Mouse (Mus musculus) thymus, adult 2 months (tissue): ENCODE data around the gene Tagln2. TPM values are rescaled to one million over a fixed set of nuclear protein-coding genes. Genes with fewer than 3 reads are reported as not detected.
A peak's percentile ranks its signal among the peaks of the same experiment; 100 is the strongest.

Experiments
- DNase-seq: peaks from one replicate; pipeline ENCODE4 v3.0.0; 2021
- H3K27ac ChIP-seq: fragments of 200-500 bp; 2 replicates; pipeline ENCODE4 v1.5.1; 2012; ENCODE audit warnings: low read length, control low read depth; ENCODE audit not compliant: control insufficient read depth, insufficient read depth
- H3K27me3 ChIP-seq: fragments of 200-500 bp; 2 replicates; pipeline ENCODE4 v1.6.1; 2012; ENCODE audit warnings: mild to moderate bottlenecking, low read length, moderate library complexity, mixed read lengths; ENCODE audit not compliant: control insufficient read depth, insufficient read depth
- H3K36me3 ChIP-seq: fragments of 200-500 bp; 2 replicates; pipeline ENCODE4 v1.6.1; 2012; ENCODE audit warnings: mild to moderate bottlenecking, low read length, moderate library complexity; ENCODE audit not compliant: control insufficient read depth, insufficient read depth
- H3K4me1 ChIP-seq: fragments of 200-500 bp; replicated peaks from 2 replicates; pipeline ENCODE4 v1.6.1; 2012; ENCODE audit warnings: low read length; ENCODE audit not compliant: control insufficient read depth, insufficient read depth
- H3K4me3 ChIP-seq: fragments of 200-500 bp; 2 replicates; pipeline ENCODE4 v1.5.1; 2012; ENCODE audit warnings: mild to moderate bottlenecking, low read length, control low read depth, moderate library complexity; ENCODE audit not compliant: control insufficient read depth, insufficient read depth
- CTCF ChIP-seq: fragments of 200-500 bp; IDR thresholded peaks from 2 replicates; pipeline ENCODE4 v1.5.1; 2012; ENCODE audit warnings: mild to moderate bottlenecking, control low read depth, low read length, moderate library complexity, borderline replicate concordance; ENCODE audit not compliant: control insufficient read depth, poor library complexity, insufficient read depth; ENCODE audit errors: extremely low read depth
- POLR2A ChIP-seq: fragments of 200-500 bp; IDR thresholded peaks from 2 replicates; pipeline ENCODE4 v1.6.1; 2012; ENCODE audit warnings: mild to moderate bottlenecking, low read length, control low read depth, moderate library complexity; ENCODE audit not compliant: control insufficient read depth, poor library complexity, insufficient read depth; ENCODE audit errors: extremely low read depth
- WGBS: fragments of 180-500 bp; shearing (Covaris S2); methylation state at CpG from one replicate; pipeline ENCODE4 v1.1.7; 2018; 5-methylcytosine and 5-hydroxymethylcytosine counted together
- polyA plus RNA-seq: library from polyadenylated mRNA; depleted of rRNA; stranded (reverse); fragments of >200 nt; gene quantifications from 2 replicates; pipeline ENCODE4 v1.2.3, GENCODE M21; 2012

The Tagln2 gene
- polyA plus RNA-seq, 1 experiment: 178 TPM

DNA sequence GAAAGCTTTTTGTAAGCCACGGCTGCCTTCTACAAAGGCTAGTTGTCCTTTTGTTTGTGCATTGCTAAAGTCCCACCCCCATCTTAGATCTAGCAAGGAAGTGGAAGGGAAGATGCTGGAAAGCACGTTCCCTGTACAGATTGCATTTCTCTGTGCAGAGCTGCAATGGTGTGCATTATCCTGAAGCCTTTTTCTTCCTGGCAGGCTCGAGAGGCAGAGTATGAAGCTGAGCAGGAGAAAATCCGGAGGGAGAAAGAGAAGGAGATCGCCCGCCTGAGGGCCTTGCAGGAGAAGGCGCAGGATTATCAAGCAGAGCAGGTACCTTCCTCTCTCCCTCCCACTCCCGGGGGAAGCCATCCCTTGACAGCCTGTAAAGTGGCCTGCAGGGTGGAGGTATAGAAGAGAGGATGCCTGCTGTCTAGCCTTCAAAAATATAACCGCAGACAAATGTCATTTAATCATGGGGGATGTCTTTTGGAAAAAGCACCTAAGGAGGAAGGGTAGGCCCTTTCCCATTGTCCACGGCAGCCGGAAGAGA is 40.5 kb downstream of the Tagln2 start:
- no peak overlapping the region for H3K4me3 ChIP-seq
- no peaks in the 10 kb centered on the region for H3K36me3 ChIP-seq
- no peak for DNase-seq
- no peaks in the 10 kb centered on the region for H3K27me3 ChIP-seq
- H3K27ac ChIP-seq: no peak overlapping the region
- H3K4me1 ChIP-seq: no peaks in the 10 kb centered on the region
- no peak for TF ChIP-seq CTCF
- TF ChIP-seq POLR2A: no peak
- WGBS: 87% methylated on average over 11 of the region's 11 CpGs

DNA sequence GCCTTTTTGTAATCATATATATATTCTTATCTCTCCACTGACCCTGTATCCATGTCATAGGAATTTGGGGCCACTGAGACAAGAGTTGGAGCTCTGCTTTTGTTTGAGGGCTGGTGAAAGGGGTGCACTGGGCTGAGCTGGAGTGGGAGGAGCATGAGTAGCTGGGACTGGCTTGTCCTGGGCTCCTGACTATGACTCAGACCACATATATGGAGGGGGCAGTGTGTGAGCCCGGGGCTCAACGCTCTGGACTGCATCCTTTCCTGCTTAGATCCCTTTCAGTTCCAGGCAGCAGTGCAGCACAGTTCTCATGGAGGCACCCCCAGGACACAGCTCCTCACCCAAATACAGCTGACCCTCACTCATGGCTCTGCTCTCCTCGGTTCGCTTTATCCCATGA is 46.2 kb downstream of the Tagln2 start:
- Histone ChIP-seq H3K36me3 (no peaks in the 10 kb centered on the region), H3K27ac (no peak overlapping the region), H3K4me3 (no peak overlapping the region), H3K4me1 (peaks cover 24% of the 10 kb centered on the region), H3K27me3 (no peaks in the 10 kb centered on the region)
- WGBS: 94% methylated on average over 4 of the region's 4 CpGs
- DNase-seq: no peak
- TF ChIP-seq POLR2A (no peak), CTCF (no peak)

DNA sequence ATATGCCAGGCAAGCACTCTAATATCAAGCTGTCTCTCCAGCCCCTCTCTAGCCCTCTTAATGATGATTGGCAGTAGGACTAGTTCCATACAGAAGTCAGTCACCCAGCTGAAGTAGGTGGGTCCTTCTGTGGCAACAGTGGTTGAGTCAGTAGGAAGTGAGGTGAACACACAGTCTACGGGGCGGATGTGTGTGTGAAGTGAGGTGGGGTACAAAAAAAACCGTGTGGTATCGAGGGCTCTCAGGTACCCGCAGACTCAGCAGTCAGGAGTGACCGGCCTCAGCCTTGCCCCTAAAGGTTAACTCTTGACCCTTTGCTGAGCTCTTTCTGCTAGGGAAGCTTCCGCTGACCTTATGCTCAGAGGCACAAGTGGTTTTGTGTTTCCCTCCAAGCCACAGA is 48.7 kb downstream of the Tagln2 start:
- peak; percentile 50 for DNase-seq
- Histone ChIP-seq H3K27ac (peak overlapping the region; percentile 61; the same call in 1 of the 2 replicates), H3K27me3 (no peaks in the 10 kb centered on the region), H3K4me1 (peaks cover 24% of the 10 kb centered on the region), H3K36me3 (no peaks in the 10 kb centered on the region), H3K4me3 (peak overlapping the region; percentile 44)
- WGBS: 2% methylated on average over 7 of the region's 7 CpGs
- TF ChIP-seq CTCF (no peak), POLR2A (no peak)

DNA sequence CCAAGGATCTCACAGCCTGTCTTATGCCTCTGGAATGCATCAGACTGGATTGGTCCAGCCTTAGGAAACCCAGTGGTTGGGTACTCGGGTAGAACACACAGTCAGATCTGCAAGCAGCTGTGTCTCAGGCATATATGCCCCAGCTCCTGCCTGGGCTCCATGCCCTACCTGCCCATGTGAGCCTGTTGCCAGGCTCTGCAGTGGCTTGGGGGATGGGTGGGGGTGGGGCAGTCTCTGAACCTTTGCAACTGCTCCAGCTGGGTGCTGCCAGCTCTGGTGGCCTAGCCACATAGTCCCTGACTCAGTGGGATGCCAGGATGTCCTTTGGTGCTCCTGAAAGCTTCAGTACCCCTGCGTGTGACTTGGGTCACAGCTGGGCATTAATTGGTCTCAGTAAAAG is 49.5 kb downstream of the Tagln2 start:
- Histone ChIP-seq H3K27ac (no peak overlapping the region), H3K4me3 (no peak overlapping the region), H3K27me3 (no peaks in the 10 kb centered on the region), H3K4me1 (peaks cover 24% of the 10 kb centered on the region), H3K36me3 (no peaks in the 10 kb centered on the region)
- TF ChIP-seq POLR2A (no peak), CTCF (no peak)
- DNase-seq: no peak
- WGBS: 6% methylated on average over 2 of the region's 2 CpGs

DNA sequence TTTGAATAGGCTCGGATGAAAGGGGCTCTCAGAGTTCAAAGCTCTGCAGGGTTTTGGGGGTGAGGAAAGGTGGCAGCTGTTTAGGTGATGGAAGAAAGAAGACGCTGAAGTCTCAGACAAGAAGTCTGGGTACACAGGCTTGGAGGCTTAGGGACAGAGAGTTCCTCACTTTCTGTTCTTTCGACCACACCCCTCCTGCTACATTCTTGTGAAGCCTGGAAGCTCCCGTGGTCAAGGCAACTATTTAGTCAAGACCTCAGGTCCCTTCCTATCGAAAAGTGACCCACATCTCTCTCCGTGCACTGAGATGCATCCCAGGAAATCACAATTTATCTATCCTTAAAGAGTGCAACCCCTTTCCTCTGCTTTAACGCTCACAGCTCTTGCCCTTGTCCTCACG is 49.9 kb downstream of the Tagln2 start:
- DNase-seq: no peak
- TF ChIP-seq CTCF (no peak), POLR2A (no peak)
- 4% methylated on average over 8 of the region's 8 CpGs for WGBS
- peaks cover 24% of the 10 kb centered on the region for H3K4me1 ChIP-seq
- H3K27me3 ChIP-seq: no peaks in the 10 kb centered on the region
- H3K36me3 ChIP-seq: no peaks in the 10 kb centered on the region
- H3K27ac ChIP-seq: no peak overlapping the region
- H3K4me3 ChIP-seq: peak overlapping the region; percentile 52

DNA sequence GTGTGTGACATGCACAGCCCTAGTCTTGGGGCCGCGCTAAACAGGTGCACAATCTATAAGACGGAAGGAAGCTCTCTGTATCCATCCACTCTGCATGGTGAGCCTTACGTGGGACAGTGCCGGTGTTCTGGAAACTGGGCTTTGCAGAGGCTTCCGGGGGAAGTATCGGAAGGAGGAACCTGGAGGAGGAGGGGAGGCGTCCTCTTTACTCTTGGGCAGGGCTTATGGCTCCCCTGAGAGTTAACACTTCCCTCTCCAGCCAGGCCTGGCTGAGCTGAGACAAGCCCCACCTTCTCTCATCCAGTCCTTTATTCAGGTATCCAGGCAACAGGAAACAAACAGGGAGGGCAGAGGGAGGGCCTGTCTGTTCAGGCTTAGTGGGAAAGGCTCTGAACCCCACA is 50.7 kb downstream of the Tagln2 start:
- Histone ChIP-seq H3K4me1 (peaks cover 24% of the 10 kb centered on the region), H3K36me3 (no peaks in the 10 kb centered on the region), H3K27ac (no peak overlapping the region), H3K4me3 (peak overlapping the region; percentile 52), H3K27me3 (no peaks in the 10 kb centered on the region)
- DNase-seq: peak; percentile 43
- no peak for TF ChIP-seq CTCF
- TF ChIP-seq POLR2A: 0 out of 2 replicates have a peak, but pooled peaks have one; percentile 14
- under 1% methylated on average over 8 of the region's 8 CpGs for WGBS

DNA sequence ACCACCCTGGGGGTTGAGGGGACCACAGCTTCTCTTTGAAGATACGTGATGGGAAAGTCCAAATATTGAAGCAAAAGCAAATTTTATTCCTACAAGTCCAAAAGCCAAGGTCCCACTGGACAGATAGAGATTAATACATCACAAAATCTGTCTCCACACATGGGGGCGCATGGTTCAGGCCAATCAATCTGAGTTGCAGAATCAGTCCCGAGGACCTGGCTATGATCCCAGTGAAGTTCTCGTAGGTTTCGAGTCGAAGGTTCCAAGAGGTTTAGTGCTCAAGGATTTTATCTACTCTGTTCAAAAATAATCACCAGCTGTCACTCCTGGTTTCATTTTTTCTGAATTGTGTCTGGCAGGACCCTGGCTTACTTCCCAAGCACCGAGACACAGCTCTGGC is 51.2 kb downstream of the Tagln2 start:
- WGBS: 40% methylated on average over 7 of the region's 7 CpGs
- no peak for TF ChIP-seq POLR2A
- no peak for TF ChIP-seq CTCF
- H3K36me3 ChIP-seq: no peaks in the 10 kb centered on the region
- H3K27me3 ChIP-seq: no peaks in the 10 kb centered on the region
- H3K4me3 ChIP-seq: no peak overlapping the region
- H3K27ac ChIP-seq: no peak overlapping the region
- DNase-seq: no peak
- peaks cover 24% of the 10 kb centered on the region for H3K4me1 ChIP-seq
